Mouse (Mus musculus): Measurements from ENCODE around the gene Fam163a. TPM values are rescaled to one million over a fixed set of nuclear protein-coding genes. Genes with fewer than 3 reads are reported as not detected.
A peak's percentile ranks its signal among the peaks of the same experiment; 100 is the strongest.

The Fam163a gene
- polyA plus RNA-seq, 1 experiment from 2014 or later: 4.4 TPM

DNA sequence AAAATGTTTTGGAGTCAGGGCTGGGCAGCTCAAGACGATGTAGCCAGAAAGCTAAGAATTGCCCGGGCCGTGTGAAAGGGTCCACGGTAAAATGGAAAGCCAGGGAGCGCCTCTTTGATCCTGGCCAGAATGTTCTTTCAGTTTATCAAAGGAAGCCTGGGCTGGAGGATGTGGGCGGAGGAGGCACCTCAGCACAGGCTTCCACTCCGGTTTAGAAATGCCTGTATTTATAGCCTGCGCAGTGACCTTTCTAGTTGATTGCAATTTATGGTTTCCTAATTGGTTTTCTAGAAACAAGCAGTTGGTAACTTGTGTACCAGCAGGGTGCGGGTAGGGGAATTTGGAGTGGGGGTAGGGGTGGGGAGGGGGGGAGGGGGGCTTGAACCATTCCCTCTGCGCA is 96.4 kb downstream of the Fam163a start:
- Histone ChIP-seq H3K4me1 (ENCODE audit: control insufficient read depth, insufficient read depth, low read length) (0 out of 2 replicates have a peak, but pooled peaks cover 2% of the 10 kb centered on the region), H3K4me3 (ENCODE audit: low read length) (no peak overlapping the region), H3K36me3 (ENCODE audit: control insufficient read depth, insufficient read depth, low read length) (no peaks in the 10 kb centered on the region), H3K27me3 (replicated peaks; ENCODE audit: control insufficient read depth, insufficient read depth, low read length) (no peaks in the 10 kb centered on the region), H3K9me3 (ENCODE audit: control insufficient read depth, low read length) (no peaks in the 10 kb centered on the region; the same call in 1 of the 2 replicates), H3K9ac (ENCODE audit: low read depth, low read length) (no peak overlapping the region), H3K27ac (ENCODE audit: low read length) (no peak overlapping the region), H3K4me2 (ENCODE audit: low read depth, low read length) (no peak overlapping the region)
- 40% methylated on average over 10 of the region's 10 CpGs for WGBS
- ATAC-seq: no peak

DNA sequence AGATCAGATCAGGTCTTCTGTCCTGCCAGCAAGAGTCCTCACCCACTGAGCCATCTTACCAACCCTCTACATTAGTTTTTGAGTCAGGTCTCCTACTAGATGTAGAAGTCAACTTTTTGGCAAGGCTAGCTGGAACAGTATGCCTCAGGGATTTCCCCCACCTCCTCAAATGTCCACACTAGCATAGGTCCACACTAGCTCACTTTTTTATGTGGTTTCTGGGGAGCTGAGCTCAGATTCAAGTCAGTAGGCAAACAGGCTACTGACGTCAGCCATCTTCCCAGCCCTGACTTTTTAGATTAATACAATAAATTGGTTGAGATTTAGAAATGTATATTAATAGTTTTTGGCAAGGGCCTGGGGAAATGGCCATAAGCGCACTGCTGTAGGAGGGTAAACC is 97.4 kb downstream of the Fam163a start:
- H3K4me2 ChIP-seq (ENCODE audit: low read depth, low read length): no peak overlapping the region
- H3K4me3 ChIP-seq (ENCODE audit: low read length): no peak overlapping the region
- H3K9ac ChIP-seq (ENCODE audit: low read depth, low read length): no peak overlapping the region
- H3K27ac ChIP-seq (ENCODE audit: low read length): no peak overlapping the region
- H3K36me3 ChIP-seq (ENCODE audit: control insufficient read depth, insufficient read depth, low read length): no peaks in the 10 kb centered on the region
- WGBS: 97% methylated on average over 2 of the region's 2 CpGs
- no peak for ATAC-seq
- 0 out of 2 replicates have a peak, but pooled peaks cover 2% of the 10 kb centered on the region for H3K4me1 ChIP-seq (ENCODE audit: control insufficient read depth, insufficient read depth, low read length)
- H3K9me3 ChIP-seq (ENCODE audit: control insufficient read depth, low read length): no peaks in the 10 kb centered on the region; the same call in 1 of the 2 replicates
- no peaks in the 10 kb centered on the region for H3K27me3 ChIP-seq (replicated peaks; ENCODE audit: control insufficient read depth, insufficient read depth, low read length)

DNA sequence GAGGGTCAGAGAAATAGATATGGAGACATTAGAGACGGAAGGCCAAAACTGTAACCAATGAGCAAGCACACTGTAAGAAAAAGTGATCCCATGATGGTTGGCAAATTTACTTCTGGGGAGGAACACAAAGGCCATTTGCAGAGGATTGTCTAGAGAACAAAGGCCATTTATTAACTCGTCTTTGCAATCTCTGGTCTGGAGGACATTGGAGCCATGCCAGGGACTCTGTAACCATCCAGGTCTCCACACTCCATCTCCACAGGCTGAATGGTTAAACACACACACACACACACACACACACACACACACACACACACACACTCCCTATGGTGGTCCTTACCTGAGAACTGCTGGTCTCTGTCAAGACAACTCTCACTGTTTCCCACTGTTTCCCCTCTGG is 99.4 kb downstream of the Fam163a start:
- H3K4me1 ChIP-seq (ENCODE audit: control insufficient read depth, insufficient read depth, low read length): no peaks in the 10 kb centered on the region
- 76% methylated on average over 2 of the region's 2 CpGs for WGBS
- H3K27ac ChIP-seq (ENCODE audit: low read length): no peak overlapping the region

DNA sequence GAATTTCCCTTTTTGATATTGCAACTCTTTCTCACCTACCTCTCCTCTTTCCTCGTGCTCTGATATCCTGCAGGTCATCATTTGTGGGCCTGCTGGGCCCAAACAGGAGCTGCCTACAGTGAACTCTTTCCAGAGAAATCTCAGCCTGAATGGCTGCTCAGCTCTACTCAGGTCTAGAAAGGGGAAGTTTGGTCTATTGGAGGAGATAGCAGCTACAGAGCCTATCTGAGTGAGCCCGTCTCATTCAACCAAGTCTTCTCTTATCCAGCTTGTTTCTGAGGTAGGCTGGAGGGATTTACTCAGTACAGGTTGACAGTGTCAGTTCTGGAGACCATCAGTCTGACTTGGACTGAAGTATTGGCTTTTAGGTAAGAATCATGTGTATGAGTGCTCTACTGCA is 101.1 kb downstream of the Fam163a start:
- ATAC-seq: no peak
- H3K36me3 ChIP-seq (ENCODE audit: control insufficient read depth, insufficient read depth, low read length): no peaks in the 10 kb centered on the region
- H3K9me3 ChIP-seq (ENCODE audit: control insufficient read depth, low read length): no peaks in the 10 kb centered on the region; the same call in 1 of the 2 replicates
- 96% methylated on average over 2 of the region's 2 CpGs for WGBS
- no peak overlapping the region for H3K9ac ChIP-seq (ENCODE audit: low read depth, low read length)
- no peaks in the 10 kb centered on the region for H3K4me1 ChIP-seq (ENCODE audit: control insufficient read depth, insufficient read depth, low read length)
- no peak overlapping the region for H3K27ac ChIP-seq (ENCODE audit: low read length)
- no peaks in the 10 kb centered on the region for H3K27me3 ChIP-seq (replicated peaks; ENCODE audit: control insufficient read depth, insufficient read depth, low read length)
- no peak overlapping the region for H3K4me2 ChIP-seq (ENCODE audit: low read depth, low read length)
- H3K4me3 ChIP-seq (ENCODE audit: low read length): no peak overlapping the region

More for the DNA sequence above, 99.4 kb downstream of the Fam163a start:
- Histone ChIP-seq H3K4me2 (ENCODE audit: low read depth, low read length) (no peak overlapping the region), H3K27me3 (replicated peaks; ENCODE audit: control insufficient read depth, insufficient read depth, low read length) (no peaks in the 10 kb centered on the region), H3K36me3 (ENCODE audit: control insufficient read depth, insufficient read depth, low read length) (no peaks in the 10 kb centered on the region), H3K9ac (ENCODE audit: low read depth, low read length) (no peak overlapping the region), H3K9me3 (ENCODE audit: control insufficient read depth, low read length) (no peaks in the 10 kb centered on the region; the same call in 1 of the 2 replicates), H3K4me3 (ENCODE audit: low read length) (no peak overlapping the region)
- no peak; the same call in 1 of the 2 replicates for ATAC-seq

DNA sequence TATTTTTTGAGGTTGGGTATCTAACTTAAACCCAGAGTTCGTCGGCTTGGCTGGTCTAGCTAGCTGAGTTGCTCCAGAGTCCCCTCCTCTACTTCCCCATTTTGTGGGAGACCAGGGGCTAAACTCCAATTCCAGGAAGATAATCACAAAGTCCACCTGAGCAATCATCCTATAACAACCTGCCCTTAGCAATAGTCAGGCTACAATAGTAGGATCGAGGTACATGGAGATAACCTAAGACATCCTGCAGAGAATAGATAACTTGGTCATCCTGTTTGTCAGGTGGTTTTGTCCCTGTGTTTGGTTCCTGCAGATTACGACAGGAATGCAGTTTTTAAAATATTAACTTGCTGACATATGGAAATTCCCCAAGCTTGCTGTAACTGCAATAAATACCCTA is 113.0 kb downstream of the Fam163a start:
- Histone ChIP-seq H3K27ac (ENCODE audit: low read length) (no peak overlapping the region), H3K36me3 (ENCODE audit: control insufficient read depth, insufficient read depth, low read length) (no peaks in the 10 kb centered on the region), H3K9me3 (ENCODE audit: control insufficient read depth, low read length) (no peaks in the 10 kb centered on the region), H3K4me3 (ENCODE audit: low read length) (no peak overlapping the region), H3K4me2 (ENCODE audit: low read depth, low read length) (no peak overlapping the region), H3K4me1 (ENCODE audit: control insufficient read depth, insufficient read depth, low read length) (no peaks in the 10 kb centered on the region), H3K9ac (ENCODE audit: low read depth, low read length) (no peak overlapping the region), H3K27me3 (replicated peaks; ENCODE audit: control insufficient read depth, insufficient read depth, low read length) (no peaks in the 10 kb centered on the region)
- WGBS: 69% methylated on average over 4 of the region's 4 CpGs
- no peak for ATAC-seq

DNA sequence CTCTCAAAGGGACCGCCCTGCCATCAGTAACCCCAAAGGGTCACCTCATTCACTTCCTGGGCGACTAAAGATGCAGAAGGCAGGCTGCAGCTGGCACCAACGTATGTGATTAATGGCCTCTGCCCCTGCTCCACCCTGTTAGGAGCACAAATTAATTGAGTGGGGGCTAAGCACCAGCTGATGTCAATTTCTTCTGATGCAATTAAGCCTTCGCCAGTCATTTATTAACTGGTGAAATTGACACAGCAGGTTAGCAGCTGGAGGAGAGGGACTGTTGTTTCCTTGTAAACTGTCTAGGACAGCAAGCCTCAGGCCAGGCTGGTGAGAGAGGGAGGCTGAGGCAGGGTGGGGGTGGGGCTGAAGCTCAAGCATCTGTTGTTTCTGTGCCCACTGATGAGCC is 114.8 kb downstream of the Fam163a start:
- H3K27ac ChIP-seq (ENCODE audit: low read length): no peak overlapping the region
- H3K9ac ChIP-seq (ENCODE audit: low read depth, low read length): no peak overlapping the region
- no peaks in the 10 kb centered on the region for H3K4me1 ChIP-seq (ENCODE audit: control insufficient read depth, insufficient read depth, low read length)
- H3K9me3 ChIP-seq (ENCODE audit: control insufficient read depth, low read length): no peaks in the 10 kb centered on the region
- H3K27me3 ChIP-seq (replicated peaks; ENCODE audit: control insufficient read depth, insufficient read depth, low read length): no peaks in the 10 kb centered on the region
- H3K4me2 ChIP-seq (ENCODE audit: low read depth, low read length): no peak overlapping the region
- no peaks in the 10 kb centered on the region for H3K36me3 ChIP-seq (ENCODE audit: control insufficient read depth, insufficient read depth, low read length)
- H3K4me3 ChIP-seq (ENCODE audit: low read length): no peak overlapping the region
- ATAC-seq: peak; percentile 64
- WGBS: 60% methylated on average over 4 of the region's 4 CpGs

DNA sequence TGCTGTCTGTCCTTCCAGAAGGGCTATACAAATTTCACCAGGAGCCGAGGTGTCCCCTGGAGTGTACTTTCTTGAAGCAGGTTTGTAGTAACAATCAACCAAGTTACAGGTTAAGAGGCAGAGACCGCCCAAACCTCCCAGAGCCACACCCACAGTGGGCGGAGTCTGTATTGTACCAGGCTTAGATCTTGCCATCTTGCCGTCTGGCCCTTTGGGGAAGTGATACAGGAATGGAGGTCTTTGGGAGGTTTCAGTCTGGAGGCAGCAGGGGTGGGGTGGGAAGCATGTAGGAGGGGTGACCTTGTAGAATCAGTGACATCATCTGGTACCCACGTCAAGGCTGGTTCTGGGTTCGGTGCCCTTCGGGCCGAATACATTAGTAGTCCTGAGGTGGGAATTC is 115.3 kb downstream of the Fam163a start:
- no peaks in the 10 kb centered on the region for H3K36me3 ChIP-seq (ENCODE audit: control insufficient read depth, insufficient read depth, low read length)
- no peaks in the 10 kb centered on the region for H3K27me3 ChIP-seq (replicated peaks; ENCODE audit: control insufficient read depth, insufficient read depth, low read length)
- 82% methylated on average over 8 of the region's 8 CpGs for WGBS
- no peak overlapping the region for H3K27ac ChIP-seq (ENCODE audit: low read length)
- no peaks in the 10 kb centered on the region for H3K9me3 ChIP-seq (ENCODE audit: control insufficient read depth, low read length)
- no peaks in the 10 kb centered on the region for H3K4me1 ChIP-seq (ENCODE audit: control insufficient read depth, insufficient read depth, low read length)
- no peak for ATAC-seq
- no peak overlapping the region for H3K4me2 ChIP-seq (ENCODE audit: low read depth, low read length)
- no peak overlapping the region for H3K4me3 ChIP-seq (ENCODE audit: low read length)
- no peak overlapping the region for H3K9ac ChIP-seq (ENCODE audit: low read depth, low read length)

DNA sequence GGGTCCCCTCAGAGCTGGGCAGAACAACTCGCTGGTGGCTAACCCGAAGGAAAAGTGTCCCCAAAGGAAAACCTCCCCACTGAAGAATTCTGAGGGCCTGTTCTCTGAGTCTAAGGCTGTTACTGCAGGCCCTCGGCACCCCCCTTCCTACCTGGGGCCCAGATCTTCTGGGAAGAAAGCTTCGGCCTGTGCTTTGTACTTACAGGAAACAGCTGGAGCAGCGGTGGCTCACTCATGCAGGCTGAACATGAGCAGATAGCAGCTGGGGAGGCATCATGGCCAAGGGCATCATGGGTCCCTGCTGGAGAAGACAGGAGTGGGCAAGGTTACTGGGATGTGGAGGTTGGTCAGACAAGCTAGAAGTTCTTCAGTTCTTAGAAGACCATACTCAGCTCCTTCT is 117.2 kb downstream of the Fam163a start:
- Histone ChIP-seq H3K4me1 (ENCODE audit: control insufficient read depth, insufficient read depth, low read length) (no peaks in the 10 kb centered on the region), H3K27me3 (replicated peaks; ENCODE audit: control insufficient read depth, insufficient read depth, low read length) (no peaks in the 10 kb centered on the region), H3K27ac (ENCODE audit: low read length) (no peak overlapping the region), H3K9me3 (ENCODE audit: control insufficient read depth, low read length) (no peaks in the 10 kb centered on the region), H3K4me2 (ENCODE audit: low read depth, low read length) (no peak overlapping the region), H3K4me3 (ENCODE audit: low read length) (no peak overlapping the region), H3K36me3 (ENCODE audit: control insufficient read depth, insufficient read depth, low read length) (no peaks in the 10 kb centered on the region), H3K9ac (ENCODE audit: low read depth, low read length) (no peak overlapping the region)
- 75% methylated on average over 5 of the region's 5 CpGs for WGBS
- ATAC-seq: no peak

DNA sequence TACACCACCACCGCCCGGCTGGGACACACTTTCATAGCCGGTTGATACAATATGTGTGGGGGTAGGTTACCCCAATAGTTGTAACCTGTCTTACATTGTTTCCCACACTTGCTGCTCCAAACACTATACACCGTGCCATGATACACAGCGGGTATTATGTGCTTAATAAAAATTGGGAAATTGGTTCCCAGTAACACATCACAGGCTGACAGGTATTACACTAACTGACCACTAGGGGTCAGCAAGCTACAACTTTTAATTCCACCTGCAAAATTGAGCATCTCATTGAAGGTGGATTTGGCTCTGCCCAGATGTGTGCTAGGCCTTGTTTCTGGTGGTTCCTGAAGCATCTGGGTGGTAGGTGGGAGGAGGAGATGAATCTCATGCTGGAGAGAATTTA is 119.1 kb downstream of the Fam163a start:
- WGBS: 53% methylated on average over 5 of the region's 5 CpGs

DNA sequence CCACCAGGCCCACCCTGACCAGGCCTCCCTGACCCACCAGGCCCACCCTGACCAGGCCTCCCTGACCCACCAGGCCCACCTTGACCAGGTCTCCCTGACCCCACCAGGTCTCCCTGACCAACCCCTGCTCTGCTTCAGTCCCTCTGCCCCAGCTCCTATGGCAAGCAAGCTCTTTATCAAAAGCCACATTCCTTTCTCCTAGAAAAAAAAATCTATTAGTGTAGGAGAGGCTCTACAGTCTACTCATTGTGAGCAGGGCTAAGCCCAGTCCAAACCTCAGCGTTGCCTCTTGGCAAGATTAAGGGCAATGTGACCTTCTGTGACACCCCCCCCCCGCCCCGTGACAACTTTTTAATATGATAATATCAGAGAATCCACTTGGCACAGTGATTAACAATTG is 120.2 kb downstream of the Fam163a start:
- no peaks in the 10 kb centered on the region for H3K36me3 ChIP-seq (ENCODE audit: control insufficient read depth, insufficient read depth, low read length)
- no peak overlapping the region for H3K27ac ChIP-seq (ENCODE audit: low read length)
- no peaks in the 10 kb centered on the region for H3K27me3 ChIP-seq (replicated peaks; ENCODE audit: control insufficient read depth, insufficient read depth, low read length)
- H3K4me2 ChIP-seq (ENCODE audit: low read depth, low read length): no peak overlapping the region
- ATAC-seq: no peak
- no peak overlapping the region for H3K4me3 ChIP-seq (ENCODE audit: low read length)
- H3K9me3 ChIP-seq (ENCODE audit: control insufficient read depth, low read length): no peaks in the 10 kb centered on the region
- 53% methylated on average over 3 of the region's 3 CpGs for WGBS
- H3K9ac ChIP-seq (ENCODE audit: low read depth, low read length): no peak overlapping the region
- no peaks in the 10 kb centered on the region for H3K4me1 ChIP-seq (ENCODE audit: control insufficient read depth, insufficient read depth, low read length)

More for the DNA sequence above, 119.1 kb downstream of the Fam163a start:
- H3K4me3 ChIP-seq (ENCODE audit: low read length): no peak overlapping the region
- H3K36me3 ChIP-seq (ENCODE audit: control insufficient read depth, insufficient read depth, low read length): no peaks in the 10 kb centered on the region
- no peak overlapping the region for H3K27ac ChIP-seq (ENCODE audit: low read length)
- no peaks in the 10 kb centered on the region for H3K27me3 ChIP-seq (replicated peaks; ENCODE audit: control insufficient read depth, insufficient read depth, low read length)
- no peaks in the 10 kb centered on the region for H3K4me1 ChIP-seq (ENCODE audit: control insufficient read depth, insufficient read depth, low read length)
- H3K9ac ChIP-seq (ENCODE audit: low read depth, low read length): no peak overlapping the region
- no peak overlapping the region for H3K4me2 ChIP-seq (ENCODE audit: low read depth, low read length)
- ATAC-seq: peak; percentile 18; the same call in 1 of the 2 replicates
- no peaks in the 10 kb centered on the region for H3K9me3 ChIP-seq (ENCODE audit: control insufficient read depth, low read length)

Measured in intestine, embryonic 16.5 days (tissue).